Mouse (Mus musculus): ENCODE measurements around the gene Smarce1. TPM values are rescaled to one million over a fixed set of nuclear protein-coding genes. Genes with fewer than 3 reads are reported as not detected.

Smarce1 gene
- polyA plus RNA-seq, 1 experiment = 37.0 TPM

DNA sequence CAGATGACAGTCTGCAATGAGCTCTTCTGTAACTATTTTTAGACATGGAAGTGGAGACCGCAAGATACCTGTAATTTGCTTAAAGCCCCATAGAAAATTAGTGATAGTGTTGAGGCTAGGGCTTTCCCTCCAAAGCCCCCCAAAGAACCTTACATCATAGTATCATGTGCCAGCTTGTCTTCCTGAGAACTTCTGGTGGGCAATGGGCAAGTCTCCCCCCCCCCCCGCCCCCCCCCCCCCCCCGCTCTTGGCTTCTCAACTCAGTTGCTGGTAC lies 53.0 kb downstream of the Smarce1 start:
- no peaks in the 10 kb centered on the region for H3K36me3 ChIP-seq (ENCODE audit: control insufficient read depth, insufficient read depth, low read length)
- WGBS = 59% methylated on average over 3 of the region's 3 CpGs
- H3K27ac ChIP-seq (ENCODE audit: control insufficient read depth, insufficient read depth, low read length) = no peak overlapping the region
- no peak for DNase-seq
- no peak for TF ChIP-seq POLR2A (IDR thresholded peaks at IDR 0.05; ENCODE audit: control insufficient read depth, extremely low read depth, insufficient read depth, low read length, poor library complexity)
- no peak for TF ChIP-seq CTCF (IDR thresholded peaks at IDR 0.05; ENCODE audit: borderline replicate concordance, control insufficient read depth, extremely low read depth, insufficient read depth, low read length, poor library complexity)
- H3K4me3 ChIP-seq (ENCODE audit: control insufficient read depth, insufficient read depth, low read length) = no peak overlapping the region
- H3K4me1 ChIP-seq (replicated peaks; ENCODE audit: control insufficient read depth, insufficient read depth, low read length) = peaks cover 20% of the 10 kb centered on the region
- no peaks in the 10 kb centered on the region for H3K27me3 ChIP-seq (ENCODE audit: control insufficient read depth, insufficient read depth, low read length)

DNA sequence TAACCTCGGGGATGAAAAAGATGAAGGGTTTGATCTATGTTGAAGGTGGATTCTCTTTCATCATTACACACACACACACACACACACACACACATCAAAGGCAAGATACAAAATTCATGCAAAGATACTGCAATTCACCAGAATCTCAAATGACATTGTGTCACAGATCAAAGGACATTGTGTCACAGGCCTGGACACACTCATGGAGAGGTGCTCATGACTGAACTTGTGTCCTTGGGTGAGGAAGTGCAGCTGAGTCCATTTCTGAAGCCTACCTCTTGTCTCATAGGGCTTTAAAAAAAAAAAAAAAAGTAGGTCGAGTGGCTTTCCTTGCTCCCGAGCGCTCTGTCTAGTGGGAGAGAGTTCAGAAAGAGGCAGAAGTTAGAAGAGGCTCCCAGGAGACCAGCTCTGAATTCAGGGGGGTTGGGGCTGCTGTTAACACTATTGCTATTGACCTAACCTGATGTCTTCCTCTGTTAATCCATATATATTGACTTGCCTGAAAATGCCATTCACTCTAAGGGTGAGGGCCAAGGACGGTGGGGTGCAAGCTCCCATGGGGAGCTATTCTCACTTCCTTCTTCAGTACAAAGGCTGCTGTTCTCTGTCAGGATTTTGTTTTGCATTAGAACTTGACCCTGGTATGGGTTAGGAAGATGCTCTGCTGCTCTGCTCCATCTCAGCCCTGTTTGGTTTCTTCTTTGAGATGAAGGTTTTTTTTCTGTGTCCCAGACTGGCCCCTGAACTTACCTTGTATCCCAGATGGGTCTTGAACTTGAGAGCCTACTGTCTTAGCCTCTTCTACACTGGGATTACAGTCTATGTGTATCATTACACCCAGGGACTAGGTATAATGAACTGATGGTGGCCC lies 53.5 kb downstream of the Smarce1 start:
- Histone ChIP-seq H3K27me3 (ENCODE audit: control insufficient read depth, insufficient read depth, low read length) (no peaks in the 10 kb centered on the region), H3K4me3 (ENCODE audit: control insufficient read depth, insufficient read depth, low read length) (no peak overlapping the region), H3K27ac (ENCODE audit: control insufficient read depth, insufficient read depth, low read length) (no peak overlapping the region; the same call in 1 of the 2 replicates), H3K36me3 (ENCODE audit: control insufficient read depth, insufficient read depth, low read length) (no peaks in the 10 kb centered on the region), H3K4me1 (replicated peaks; ENCODE audit: control insufficient read depth, insufficient read depth, low read length) (peaks cover 15% of the 10 kb centered on the region)
- WGBS = 58% methylated on average over 5 of the region's 5 CpGs
- DNase-seq = no peak
- TF ChIP-seq CTCF (IDR thresholded peaks at IDR 0.05; ENCODE audit: borderline replicate concordance, control insufficient read depth, extremely low read depth, insufficient read depth, low read length, poor library complexity) = no peak
- no peak for TF ChIP-seq POLR2A (IDR thresholded peaks at IDR 0.05; ENCODE audit: control insufficient read depth, extremely low read depth, insufficient read depth, low read length, poor library complexity)

DNA sequence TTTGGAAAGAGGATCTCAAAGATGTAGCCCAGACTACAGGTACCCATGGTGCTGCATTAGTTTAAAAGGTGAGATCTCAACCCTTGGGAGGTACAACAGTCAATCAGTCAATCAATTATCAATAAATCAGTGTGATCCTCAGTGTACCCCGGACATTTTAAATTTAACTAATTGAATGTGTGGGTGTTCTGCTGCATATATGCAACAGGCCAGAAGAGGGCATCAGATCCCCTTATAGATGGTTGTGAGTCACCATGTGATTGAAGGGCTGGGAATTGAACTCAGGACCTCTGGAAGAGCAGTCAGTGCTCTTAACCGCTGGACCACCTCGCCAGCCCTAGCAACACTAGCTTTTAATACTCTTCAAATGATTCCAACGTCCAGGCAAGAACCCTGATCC lies 58.8 kb downstream of the Smarce1 start:
- 93% methylated on average over 4 of the region's 4 CpGs for WGBS
- peak overlapping the region; percentile 90 for H3K27ac ChIP-seq (ENCODE audit: control insufficient read depth, insufficient read depth, low read length)
- TF ChIP-seq POLR2A (IDR thresholded peaks at IDR 0.05; ENCODE audit: control insufficient read depth, extremely low read depth, insufficient read depth, low read length, poor library complexity) (no peak), CTCF (IDR thresholded peaks at IDR 0.05; ENCODE audit: borderline replicate concordance, control insufficient read depth, extremely low read depth, insufficient read depth, low read length, poor library complexity) (no peak)

DNA sequence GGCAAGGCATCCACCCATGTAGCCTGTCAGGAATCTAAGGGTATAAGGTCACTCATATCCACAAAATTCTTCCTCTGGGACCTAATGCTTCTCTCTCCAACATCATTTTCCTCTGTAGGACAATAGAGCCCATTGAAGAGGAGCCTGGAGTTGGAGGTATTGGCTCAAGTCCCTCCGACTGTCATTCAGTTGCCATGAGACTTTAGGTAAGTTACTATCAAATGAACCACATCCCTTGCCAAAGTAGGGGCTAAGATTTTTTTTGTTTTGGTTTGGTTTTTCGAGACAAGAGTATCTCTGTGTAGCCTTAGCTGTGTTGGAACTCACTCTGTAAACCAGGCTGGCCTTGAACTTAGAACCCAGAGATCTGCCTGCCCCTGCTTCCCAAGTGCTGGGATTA lies 59.4 kb downstream of the Smarce1 start:
- Histone ChIP-seq H3K36me3 (ENCODE audit: control insufficient read depth, insufficient read depth, low read length) (no peaks in the 10 kb centered on the region), H3K27ac (ENCODE audit: control insufficient read depth, insufficient read depth, low read length) (peak overlapping the region; percentile 92), H3K4me3 (ENCODE audit: control insufficient read depth, insufficient read depth, low read length) (no peak overlapping the region), H3K27me3 (ENCODE audit: control insufficient read depth, insufficient read depth, low read length) (no peaks in the 10 kb centered on the region), H3K4me1 (replicated peaks; ENCODE audit: control insufficient read depth, insufficient read depth, low read length) (peaks cover 42% of the 10 kb centered on the region)
- no peak for DNase-seq
- WGBS = 28% methylated on average over 2 of the region's 2 CpGs
- TF ChIP-seq CTCF (IDR thresholded peaks at IDR 0.05; ENCODE audit: borderline replicate concordance, control insufficient read depth, extremely low read depth, insufficient read depth, low read length, poor library complexity) (no peak), POLR2A (IDR thresholded peaks at IDR 0.05; ENCODE audit: control insufficient read depth, extremely low read depth, insufficient read depth, low read length, poor library complexity) (no peak)

More for the DNA sequence above, 58.8 kb downstream of the Smarce1 start:
- Histone ChIP-seq H3K4me3 (ENCODE audit: control insufficient read depth, insufficient read depth, low read length) (no peak overlapping the region), H3K27me3 (ENCODE audit: control insufficient read depth, insufficient read depth, low read length) (no peaks in the 10 kb centered on the region), H3K4me1 (replicated peaks; ENCODE audit: control insufficient read depth, insufficient read depth, low read length) (peaks cover 41% of the 10 kb centered on the region), H3K36me3 (ENCODE audit: control insufficient read depth, insufficient read depth, low read length) (no peaks in the 10 kb centered on the region)
- DNase-seq = no peak

DNA sequence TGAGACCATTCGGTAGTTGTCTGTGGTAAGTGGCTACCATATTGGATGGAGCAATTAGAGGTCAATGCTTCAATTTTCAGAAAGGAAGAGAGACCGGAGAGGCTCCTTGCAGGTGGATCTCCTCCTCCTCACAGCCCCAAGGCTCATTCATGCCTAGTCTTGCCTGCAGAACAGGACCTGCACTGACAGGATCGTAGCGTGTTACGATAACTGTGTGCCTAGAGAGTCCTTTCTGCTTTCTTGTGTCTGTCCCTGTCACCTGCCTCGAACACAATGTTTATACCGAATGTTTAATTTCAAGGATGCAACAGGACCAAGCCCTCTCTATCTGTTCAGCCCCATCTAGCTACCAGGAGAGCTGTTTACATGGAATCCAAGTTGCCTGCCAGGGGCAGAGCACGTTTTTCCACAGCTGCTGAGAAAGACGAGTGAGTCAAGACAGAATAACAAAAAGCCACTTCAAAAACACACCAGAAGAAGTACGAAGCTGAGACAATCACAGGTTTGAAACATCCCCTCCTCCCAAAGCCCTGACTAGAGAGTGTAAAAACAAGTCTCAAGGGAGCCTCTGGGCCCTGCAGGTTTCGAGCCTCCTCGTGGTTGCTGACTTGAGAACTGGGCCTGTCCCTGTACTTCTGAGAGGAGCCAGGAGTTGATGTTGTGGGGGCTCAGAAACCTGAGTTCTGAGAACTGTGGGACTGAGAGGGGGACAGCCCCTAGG lies 60.1 kb downstream of the Smarce1 start:
- Histone ChIP-seq H3K36me3 (ENCODE audit: control insufficient read depth, insufficient read depth, low read length) (no peaks in the 10 kb centered on the region), H3K4me1 (replicated peaks; ENCODE audit: control insufficient read depth, insufficient read depth, low read length) (peaks cover 43% of the 10 kb centered on the region), H3K4me3 (ENCODE audit: control insufficient read depth, insufficient read depth, low read length) (no peak overlapping the region), H3K27ac (ENCODE audit: control insufficient read depth, insufficient read depth, low read length) (peak overlapping the region; percentile 92), H3K27me3 (ENCODE audit: control insufficient read depth, insufficient read depth, low read length) (no peaks in the 10 kb centered on the region)
- DNase-seq = peak; percentile 61
- WGBS = 46% methylated on average over 12 of the region's 12 CpGs
- peak; percentile 23; the same call in 1 of the 2 replicates for TF ChIP-seq POLR2A (IDR thresholded peaks at IDR 0.05; ENCODE audit: control insufficient read depth, extremely low read depth, insufficient read depth, low read length, poor library complexity)
- no peak for TF ChIP-seq CTCF (IDR thresholded peaks at IDR 0.05; ENCODE audit: borderline replicate concordance, control insufficient read depth, extremely low read depth, insufficient read depth, low read length, poor library complexity)

DNA sequence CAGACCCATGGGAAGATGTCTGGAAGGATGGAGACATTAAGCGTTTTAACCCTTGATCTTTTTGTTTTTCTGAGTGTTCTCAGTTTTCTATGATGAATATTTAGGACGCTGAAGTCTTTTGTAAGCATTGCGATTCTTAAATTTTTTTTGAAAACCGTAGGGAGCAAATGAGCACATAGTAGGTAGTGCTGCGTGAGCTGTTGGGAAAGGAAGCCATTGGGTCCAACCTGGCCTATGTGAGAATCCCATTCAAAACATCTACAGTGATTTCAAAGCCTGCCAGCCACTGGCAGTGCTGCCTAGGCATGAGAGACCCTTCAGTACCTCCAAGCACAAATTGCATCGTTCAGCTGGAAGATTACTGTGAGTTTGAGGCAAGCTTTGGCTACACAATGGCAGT lies 60.8 kb downstream of the Smarce1 start:
- Histone ChIP-seq H3K27me3 (ENCODE audit: control insufficient read depth, insufficient read depth, low read length) (no peaks in the 10 kb centered on the region), H3K36me3 (ENCODE audit: control insufficient read depth, insufficient read depth, low read length) (no peaks in the 10 kb centered on the region), H3K4me3 (ENCODE audit: control insufficient read depth, insufficient read depth, low read length) (no peak overlapping the region), H3K4me1 (replicated peaks; ENCODE audit: control insufficient read depth, insufficient read depth, low read length) (peaks cover 44% of the 10 kb centered on the region), H3K27ac (ENCODE audit: control insufficient read depth, insufficient read depth, low read length) (peak overlapping the region; percentile 92)
- no peak for DNase-seq
- WGBS = 98% methylated on average over 6 of the region's 6 CpGs
- TF ChIP-seq CTCF (IDR thresholded peaks at IDR 0.05; ENCODE audit: borderline replicate concordance, control insufficient read depth, extremely low read depth, insufficient read depth, low read length, poor library complexity) = no peak
- TF ChIP-seq POLR2A (IDR thresholded peaks at IDR 0.05; ENCODE audit: control insufficient read depth, extremely low read depth, insufficient read depth, low read length, poor library complexity) = no peak

All from thymus, adult 2 months (tissue).